Mouse (Mus musculus) kidney, adult 2 months (tissue): ENCODE measurements around the gene Frem1.

Experiments used
- CTCF ChIP-seq: fragments of 200-500 bp; conservative IDR thresholded peaks from 2 replicates; pipeline ENCODE4 v1.5.1; 2011; ENCODE audit warnings: low read depth, mild to moderate bottlenecking, control low read depth, low read length, moderate library complexity, mixed read lengths; ENCODE audit not compliant: insufficient read depth, insufficient read length
- POLR2A ChIP-seq: fragments of 200-500 bp; IDR thresholded peaks from one replicate; pipeline ENCODE4 v1.6.1; 2011; ENCODE audit warnings: low read depth, low read length, control low read depth

DNA sequence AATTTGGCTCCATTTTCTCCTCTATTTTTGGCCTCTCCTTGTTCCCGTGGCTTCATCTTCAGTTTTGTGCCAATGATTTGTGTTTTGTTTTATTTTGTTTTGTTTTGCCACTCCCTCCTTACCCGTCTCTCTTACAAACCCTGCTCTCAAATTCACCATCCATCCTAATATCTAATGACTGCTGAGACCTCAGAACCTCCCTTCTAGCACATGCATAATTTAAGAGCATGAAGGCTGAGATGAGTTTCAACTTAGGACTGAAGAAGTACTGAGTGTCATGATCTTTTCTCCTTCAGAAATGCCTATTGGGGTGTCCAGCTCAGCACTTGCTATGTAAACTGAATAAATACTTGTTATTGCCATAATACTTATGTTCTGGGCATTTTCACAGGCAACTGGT, 37.6 kb downstream of the Frem1 start:
- TF ChIP-seq POLR2A (no peak), CTCF (no peak)
